9 mouse cellular contexts compared by ENCODE assay signal in genomic region chr6:114462747-114463146, GRCm38 (mm10).
A peak's percentile ranks its signal among the peaks of the same experiment; 100 is the strongest.
DNase-seq lines count a peak whose midpoint lies in the region; ATAC-seq and TF ChIP-seq lines count a peak whose summit lies in the region.
"Had no signal": no experiment of that assay in that cellular context is flagged by ENCODE, and none has a peak within 500 bp of the region (broad histone marks: within the 10 kb centered on the region; RNA-seq: fewer than 3 reads in every experiment).

No protein-coding gene starts in this region.

- H3K4me3 ChIP-seq in kidney, adult 2 months (ENCODE audit: insufficient read depth, low read depth, low read length), result no peak overlapping the region
- no peak overlapping the region for H3K4me3 ChIP-seq in kidney, embryonic 14.5 days (ENCODE audit: low read length)
- no peak overlapping the region for H3K4me3 ChIP-seq in embryonic facial prominence, embryonic 11.5 days (ENCODE audit: low read depth, low read length)
- H3K4me3 ChIP-seq: embryonic facial prominence, embryonic 13.5 days; neural tube, embryonic 12.5 days had no signal

- H3K9me3 ChIP-seq in kidney, embryonic 14.5 days (ENCODE audit: control insufficient read depth, low read length), result no peaks in the 10 kb centered on the region
- H3K9me3 ChIP-seq in embryonic facial prominence, embryonic 11.5 days (replicated peaks; ENCODE audit: control insufficient read depth, low read length), result no peaks in the 10 kb centered on the region

- TF ChIP-seq POLR2A in kidney, adult 2 months (IDR thresholded peaks at IDR 0.05; ENCODE audit: low read depth, low read length), result no peak

- peak; percentile 7 for DNase-seq in kidney, adult 2 months
- DNase-seq in 3T3-L1 (ENCODE audit: low read depth, low spot score), result peak; percentile 47
- DNase-seq in B cell, adult 2 months, result peak; percentile 4 to 5
- peak; percentile 52 for DNase-seq in embryonic facial prominence, embryonic 11.5 days (ENCODE audit: low spot score)
- DNase-seq in natural killer cell, adult 2 months (ENCODE audit: low spot score in 2 of 2), result no peak
- no peak for DNase-seq in spleen, adult 18-20 months

- H3K27ac ChIP-seq in kidney, adult 2 months (ENCODE audit: insufficient read depth, low read depth, low read length), result no peak overlapping the region
- H3K27ac ChIP-seq in kidney, embryonic 14.5 days (ENCODE audit: low read depth, low read length), result no peak overlapping the region
- H3K27ac ChIP-seq in embryonic facial prominence, embryonic 11.5 days (replicated peaks; ENCODE audit: low read depth, low read length), result no peak overlapping the region
- H3K27ac ChIP-seq: embryonic facial prominence, embryonic 13.5 days; neural tube, embryonic 12.5 days had no signal

- WGBS in kidney, adult 2 months, result 19% methylated on average over 4 of the region's 4 CpGs
- 27% methylated on average over 4 of the region's 4 CpGs for WGBS in kidney, embryonic 14.5 days
- WGBS in embryonic facial prominence, embryonic 11.5 days, result 25% methylated on average over 4 of the region's 4 CpGs

- no peaks in the 10 kb centered on the region for H3K4me1 ChIP-seq in kidney, adult 2 months (ENCODE audit: control insufficient read depth, insufficient read depth, low read length)
- H3K4me1 ChIP-seq in kidney, embryonic 14.5 days (ENCODE audit: control insufficient read depth, insufficient read depth, low read length), result peaks cover 10% of the 10 kb centered on the region; the same call in 1 of the 2 replicates
- H3K4me1 ChIP-seq in embryonic facial prominence, embryonic 11.5 days (ENCODE audit: control insufficient read depth, insufficient read depth, low read length), result no peaks in the 10 kb centered on the region; the same call in 1 of the 2 replicates

- no peak overlapping the region for H3K4me2 ChIP-seq in kidney, embryonic 14.5 days (replicated peaks; ENCODE audit: low read depth, low read length)
- H3K4me2 ChIP-seq in embryonic facial prominence, embryonic 11.5 days (ENCODE audit: low read depth, low read length), result no peak overlapping the region
- H3K4me2 ChIP-seq: embryonic facial prominence, embryonic 13.5 days; neural tube, embryonic 12.5 days had no signal

- peak; percentile 34 for TF ChIP-seq CTCF in kidney, adult 2 months (conservative IDR thresholded peaks at IDR 0.05; ENCODE audit: insufficient read depth, insufficient read length, low read depth, low read length)

- no peak overlapping the region for H3K9ac ChIP-seq in kidney, embryonic 14.5 days (ENCODE audit: low read depth, low read length)
- H3K9ac ChIP-seq in embryonic facial prominence, embryonic 11.5 days (replicated peaks; ENCODE audit: low read length), result no peak overlapping the region
- H3K9ac ChIP-seq: embryonic facial prominence, embryonic 13.5 days; neural tube, embryonic 12.5 days had no signal

- no peak for ATAC-seq in kidney, embryonic 14.5 days (ENCODE audit: low FRiP score, low TSS enrichment)
- ATAC-seq in embryonic facial prominence, embryonic 11.5 days (replicated peaks; ENCODE audit: insufficient number of reproducible peaks, low FRiP score, low TSS enrichment, low read depth), result no peak

- no peaks in the 10 kb centered on the region for H3K27me3 ChIP-seq in kidney, adult 2 months (replicated peaks; ENCODE audit: control insufficient read depth, insufficient read depth, low read length)
- no peaks in the 10 kb centered on the region for H3K27me3 ChIP-seq in kidney, embryonic 14.5 days (ENCODE audit: control insufficient read depth, insufficient read depth, low read length)
- H3K27me3 ChIP-seq in embryonic facial prominence, embryonic 11.5 days (ENCODE audit: control insufficient read depth, insufficient read depth, low read length), result no peaks in the 10 kb centered on the region
- H3K27me3 ChIP-seq: embryonic facial prominence, embryonic 13.5 days; neural tube, embryonic 12.5 days had no signal

- no peaks in the 10 kb centered on the region for H3K36me3 ChIP-seq in kidney, adult 2 months (ENCODE audit: control insufficient read depth, insufficient read depth, low read length)
- no peaks in the 10 kb centered on the region for H3K36me3 ChIP-seq in kidney, embryonic 14.5 days (ENCODE audit: control insufficient read depth, insufficient read depth, low read length)
- H3K36me3 ChIP-seq in embryonic facial prominence, embryonic 11.5 days (replicated peaks; ENCODE audit: control insufficient read depth, insufficient read depth, low read depth, low read length), result no peaks in the 10 kb centered on the region
- H3K36me3 ChIP-seq: embryonic facial prominence, embryonic 13.5 days; neural tube, embryonic 12.5 days had no signal

Comparison
In these comparisons a context has a peak if more than half of its experiments do, and no peak if none do; other contexts are left out.
1. DNase-seq: peak in kidney, adult 2 months (single experiment), 3T3-L1 (single experiment), B cell, adult 2 months (2 of 2) and embryonic facial prominence, embryonic 11.5 days (single experiment); none in natural killer cell, adult 2 months (0 of 2) and spleen, adult 18-20 months (0 of 2).